Mouse (Mus musculus) left cerebral cortex, postnatal 25 days (tissue): ENCODE results near the gene Zswim8. TPM values are rescaled to one million over a fixed set of nuclear protein-coding genes. Genes with fewer than 3 reads are reported as not detected.

Source experiments
- DNase-seq, 2 experiments: peaks; one replicate each; pipeline ENCODE4 v3.0.0; 2022; ENCODE audit warnings: low spot score in 2 of 2, mixed read lengths in 1 of 2
- intact Hi-C: fragments of 180-260 bp; cut with DNase I; formaldehyde crosslinking; loops from one replicate; pipeline ENCODE4 v1.15.1; 2025
- microRNA-seq, 2 experiments: library from miRNA; unstranded; fragments of <30 nt; microRNA quantifications; one replicate each; pipeline ENCODE4 v1.2.0; 2022
- total RNA-seq, 2 experiments: library from RNA; stranded (reverse); gene quantifications; 2 replicates each; pipeline ENCODE4 v1.2.3; 2021

The Zswim8 gene
- total RNA-seq, 2 experiments from 2014 or later: 152 to 155 TPM

DNA sequence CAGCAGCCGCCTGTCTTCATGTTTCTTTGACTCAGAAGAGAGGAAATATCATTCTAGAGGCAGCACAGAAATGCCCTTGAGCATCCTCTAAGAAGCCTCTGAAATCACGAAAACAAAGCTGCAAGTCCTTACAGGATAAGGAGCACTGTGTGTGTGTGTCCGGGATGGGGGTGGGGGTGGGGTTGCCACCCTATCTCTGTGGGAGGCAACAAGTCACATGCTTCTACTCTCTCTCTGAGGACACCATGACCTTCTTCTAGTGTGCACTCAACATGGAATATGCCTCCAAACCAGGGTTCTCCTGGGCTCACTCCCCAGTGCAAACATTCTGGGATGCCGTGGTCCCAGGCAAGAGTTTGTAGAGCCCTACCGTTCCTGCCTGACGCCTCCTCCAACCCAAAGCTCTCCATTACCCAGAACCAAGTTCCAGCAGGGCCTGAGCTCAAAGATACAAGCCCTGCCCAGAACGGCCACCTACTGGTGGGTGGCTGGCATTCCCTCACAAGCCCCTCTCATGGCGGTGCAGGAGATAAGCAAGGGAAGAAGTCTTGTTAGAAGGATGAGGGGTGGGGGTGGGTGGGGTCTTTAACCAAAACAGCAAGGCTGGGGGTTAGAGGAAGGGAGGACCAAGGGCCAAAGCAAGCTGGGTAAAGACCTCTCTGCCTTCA is 51.5 kb downstream of the Zswim8 start:
- intact Hi-C loops: loop anchor here (5.0 kb wide), 1 partner anchor 33 kb away; the partner anchor contains the start of gene Camk2g
- DNase-seq: no peak

DNA sequence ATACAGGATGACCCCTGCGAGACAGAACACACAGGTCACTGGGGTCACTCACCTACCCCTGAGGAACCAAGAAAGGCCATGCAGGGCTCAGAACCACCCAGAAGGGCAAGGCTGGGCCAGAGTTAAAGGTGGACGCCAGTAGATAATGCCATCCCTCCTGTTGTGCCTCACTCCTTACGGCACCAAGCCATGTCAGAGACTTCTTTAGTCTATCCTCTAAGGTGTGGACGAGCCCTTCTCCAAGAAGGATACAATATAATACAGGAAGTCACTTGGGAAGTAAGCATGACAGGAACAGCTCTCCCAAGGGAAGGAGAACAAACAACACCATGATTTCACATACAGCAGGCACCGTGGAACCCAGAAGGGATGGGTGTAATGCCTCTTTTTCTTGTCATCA is 57.6 kb downstream of the Zswim8 start:
- intact Hi-C loops: loop anchor here (10.0 kb wide), 1 partner anchor 110 kb away; no protein-coding TSS in a partner anchor

DNA sequence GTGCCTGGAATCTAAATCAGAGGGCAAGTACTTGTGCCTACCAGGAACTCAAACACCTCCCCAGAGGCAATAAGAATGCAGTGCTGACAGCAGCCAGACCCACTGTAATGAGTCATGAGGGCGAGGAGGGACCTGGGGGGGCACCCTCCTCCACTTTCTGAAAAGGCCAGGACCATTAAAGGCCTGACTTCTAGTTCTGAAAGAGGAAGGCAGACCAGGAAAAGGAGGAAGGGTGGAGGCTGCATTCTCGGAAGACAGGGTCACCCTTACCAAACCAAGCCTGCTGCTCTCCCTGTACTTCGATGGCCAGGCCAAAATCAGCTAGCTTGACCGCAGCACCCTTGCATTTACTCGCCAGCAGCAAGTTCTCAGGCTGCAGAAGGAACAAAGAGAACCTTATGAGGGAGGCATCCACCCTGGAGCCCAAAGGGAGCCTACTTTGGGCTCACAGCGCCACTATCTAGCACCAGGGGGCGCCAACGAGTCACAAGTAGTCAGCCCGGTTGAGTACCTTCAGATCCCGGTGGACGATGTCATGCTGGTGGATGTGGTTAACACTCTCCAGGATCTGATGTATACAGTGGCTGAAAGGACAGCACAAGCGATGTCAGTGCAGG is 58.4 kb downstream of the Zswim8 start:
- peak; percentile 88 to 91 for DNase-seq
- intact Hi-C loops: loop anchor here (1.0 to 10.0 kb wide), 2 partner anchors 33 to 109 kb away; no protein-coding TSS in a partner anchor

More for the DNA sequence above, 57.6 kb downstream of the Zswim8 start:
- no peak for DNase-seq

DNA sequence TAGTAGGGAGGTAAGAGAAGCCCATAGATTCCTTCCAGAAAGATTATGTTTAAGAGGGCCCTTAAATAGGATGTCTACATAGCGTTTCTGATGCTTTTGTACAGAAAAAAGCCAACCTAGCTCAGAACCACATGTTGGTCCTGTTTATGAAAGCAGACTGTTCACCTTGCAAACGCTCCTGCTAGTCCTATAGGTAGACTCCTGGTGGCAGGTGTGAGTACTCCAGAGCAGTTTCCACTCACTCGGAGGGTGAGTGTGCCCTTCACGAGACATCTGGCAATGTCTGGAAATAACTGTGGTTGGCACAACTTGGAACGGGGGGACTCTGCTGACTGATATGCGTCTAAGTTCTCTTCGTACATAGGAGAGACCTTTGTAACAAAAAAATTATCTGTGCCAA is 60.6 kb downstream of the Zswim8 start:
- intact Hi-C loops: loop anchor here (10.0 kb wide), 1 partner anchor 107 kb away; no protein-coding TSS in a partner anchor

DNA sequence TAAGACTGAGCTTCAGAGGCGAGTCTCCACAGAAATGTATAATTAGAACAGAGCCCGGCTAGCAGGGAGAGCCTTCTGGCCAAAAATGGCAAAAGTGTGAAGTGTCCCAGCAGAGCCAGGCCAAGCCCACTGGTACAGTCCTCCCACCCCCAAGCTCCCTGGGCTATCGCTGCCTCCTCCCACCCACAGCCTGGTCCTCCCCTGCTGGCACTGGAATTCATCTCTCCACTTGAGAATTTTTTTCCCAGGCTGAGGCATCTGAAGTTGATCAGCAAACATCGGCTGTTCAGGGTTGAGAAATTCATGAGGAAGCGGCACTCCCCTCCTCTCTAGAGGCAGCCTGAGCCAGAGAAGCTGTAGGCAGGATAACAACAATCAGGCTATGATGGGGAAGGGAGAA is 61.2 kb downstream of the Zswim8 start:
- intact Hi-C loops: loop anchor here (10.0 kb wide), 1 partner anchor 106 kb away; no protein-coding TSS in a partner anchor
- DNase-seq: peak; percentile 16 to 73

More for the DNA sequence above, 60.6 kb downstream of the Zswim8 start:
- DNase-seq: no peak

DNA sequence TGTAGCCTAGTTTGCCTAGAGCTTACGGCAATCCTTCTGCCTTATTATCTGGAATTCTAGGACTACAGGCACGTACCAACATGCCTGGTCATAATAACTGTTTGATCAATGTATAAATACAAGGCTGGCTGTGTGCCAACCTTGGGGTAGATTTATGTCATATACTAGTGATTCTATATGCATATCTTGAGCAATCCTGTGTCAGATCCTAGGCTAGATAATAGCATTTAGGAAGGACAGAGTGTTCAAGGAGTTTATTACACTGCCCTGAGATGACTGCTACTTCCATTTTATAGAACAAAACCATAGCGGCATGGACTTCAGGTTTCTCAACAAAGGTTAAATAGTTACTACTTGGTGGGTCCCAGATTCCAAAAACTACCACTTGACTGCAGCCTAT is 64.6 kb downstream of the Zswim8 start:
- intact Hi-C loops: no loop called here
- DNase-seq: no peak

DNA sequence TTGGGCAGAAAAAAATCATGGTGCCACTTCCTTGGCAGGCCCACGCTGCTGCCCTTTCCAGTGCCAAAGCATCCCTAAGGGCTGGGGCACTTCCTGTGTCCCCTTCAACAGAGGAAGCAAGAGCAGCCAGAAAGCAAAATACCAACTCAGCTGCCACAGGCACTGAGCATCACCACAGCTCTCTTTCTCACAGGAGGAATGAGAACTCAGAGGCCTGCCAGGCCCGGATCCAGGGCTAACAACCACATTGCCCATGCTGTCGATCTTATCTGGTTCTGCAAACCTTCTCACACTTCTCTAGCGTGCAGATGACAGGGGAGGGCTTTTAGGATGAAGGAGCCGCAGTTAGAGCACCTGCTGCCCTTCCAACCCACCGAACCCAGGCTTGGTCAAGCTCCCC is 65.5 kb downstream of the Zswim8 start:
- intact Hi-C loops: no loop called here
- no peak for DNase-seq

Small RNAs within 50 kb of the gene (microRNA-seq; reads per million reads assigned to microRNA genes)
- gene Mir6946: 0.74 to 2.7 reads per million in 2 experiments

Other genes starting within 250 kb of the Zswim8 start
- 10 to 100 TPM; 57.5 to 58.2 TPM for gene Anxa7, start 227.4 kb upstream of the Zswim8 start, total RNA-seq
- gene Mss51, start 210.7 kb upstream of the Zswim8 start, total RNA-seq: 1 to 10 TPM in 1 of 2 experiments, under 1 TPM in 1; 0.89 to 1.1 TPM
- 100 to 1,000 TPM; 297 to 305 TPM for gene Ppp3cb, start 161.0 kb upstream of the Zswim8 start, total RNA-seq
- gene Usp54, start 66.5 kb upstream of the Zswim8 start, total RNA-seq: 10 to 100 TPM; 38.5 to 46.7 TPM
- not detected for gene Myoz1, start 51.0 kb upstream of the Zswim8 start, total RNA-seq
- gene Synpo2l, start 39.2 kb upstream of the Zswim8 start, total RNA-seq: under 1 TPM; 0.23 to 0.28 TPM
- gene Sec24c, start 33.2 kb upstream of the Zswim8 start, total RNA-seq: 100 to 1,000 TPM; 110 to 113 TPM
- gene Fut11, start 12.6 kb upstream of the Zswim8 start, total RNA-seq: 10 to 100 TPM; 18.5 to 19.7 TPM
- gene Chchd1, start 4.5 kb upstream of the Zswim8 start, total RNA-seq: 10 to 100 TPM; 45.9 to 51.8 TPM
- 10 to 100 TPM; 14.9 to 17.4 TPM for gene Ndst2, start 27.0 kb downstream of the Zswim8 start, total RNA-seq
- gene Camk2g, start 86.5 kb downstream of the Zswim8 start, total RNA-seq: 100 to 1,000 TPM; 292 to 312 TPM
- gene Plau, start 129.1 kb downstream of the Zswim8 start, total RNA-seq: 1 to 10 TPM; 5.9 to 7.8 TPM
- 10 to 100 TPM; 24.0 to 24.7 TPM for gene Vcl, start 221.8 kb downstream of the Zswim8 start, total RNA-seq